Mouse (Mus musculus) C2C12 (cell line): ENCODE measurements around the gene 4933416C03Rik. TPM values are rescaled to one million over a fixed set of nuclear protein-coding genes. Genes with fewer than 3 reads are reported as not detected.

Experiments used
- H3K27me3 ChIP-seq: one replicate; pipeline ENCODE4 v1.6.1; 2011; ENCODE audit not compliant: control insufficient read depth, insufficient read depth, insufficient read length
- H3K36me3 ChIP-seq: one replicate; pipeline ENCODE4 v1.6.1; 2011; ENCODE audit not compliant: control insufficient read depth, insufficient read depth
- H3K4me3 ChIP-seq: one replicate; pipeline ENCODE4 v1.5.1; 2011; ENCODE audit warnings: mild to moderate bottlenecking, control low read depth; ENCODE audit not compliant: poor library complexity, insufficient read depth, severe bottlenecking
- H3K79me2 ChIP-seq: one replicate; pipeline ENCODE4 v1.6.1; 2011; ENCODE audit not compliant: control insufficient read depth, insufficient read depth
- H3K79me3 ChIP-seq: one replicate; pipeline ENCODE4 v1.6.1; 2011; ENCODE audit warnings: low read depth, control low read depth
- H3ac ChIP-seq: one replicate; pipeline ENCODE3; 2011; ENCODE audit warnings: low read depth; ENCODE audit not compliant: control insufficient read depth, insufficient read length
- CEBPB ChIP-seq: IDR thresholded peaks from one replicate; pipeline ENCODE4 v1.6.1; 2011; ENCODE audit warnings: low read depth, mild to moderate bottlenecking, control low read depth, moderate library complexity
- CTCF ChIP-seq: IDR thresholded peaks from one replicate; pipeline ENCODE4 v1.5.1; 2011; ENCODE audit not compliant: control insufficient read depth, insufficient read depth, insufficient read length
- FOSL1 ChIP-seq: IDR thresholded peaks from one replicate; pipeline ENCODE4 v1.8.0; 2011; ENCODE audit warnings: mild to moderate bottlenecking, low read length; ENCODE audit not compliant: poor library complexity, insufficient read depth, severe bottlenecking
- MAX ChIP-seq: IDR thresholded peaks from one replicate; pipeline ENCODE4 v1.6.1; 2011; ENCODE audit warnings: mild to moderate bottlenecking, control low read depth
- MYOD1 ChIP-seq: IDR thresholded peaks from one replicate; pipeline ENCODE4 v1.6.1; 2011; ENCODE audit warnings: low read depth; ENCODE audit not compliant: control insufficient read depth, insufficient read length
- MYOG ChIP-seq: IDR thresholded peaks from one replicate; pipeline ENCODE4 v1.6.1; 2011; ENCODE audit not compliant: control insufficient read depth, insufficient read length; ENCODE audit errors: extremely low read depth
- USF1 ChIP-seq: IDR thresholded peaks from one replicate; pipeline ENCODE4 v1.6.1; 2011; ENCODE audit warnings: low read depth, mild to moderate bottlenecking, control low read depth, moderate library complexity
- polyA plus RNA-seq: library from polyadenylated mRNA; unstranded; fragments of >200 nt; fragmentation: generic; extraction: Trizol; gene quantifications from one replicate; pipeline ENCODE4 v1.2.1, GENCODE M21; 2012; ENCODE audit warnings: missing spikeins

The 4933416C03Rik gene
- polyA plus RNA-seq, 1 experiment: not detected

DNA sequence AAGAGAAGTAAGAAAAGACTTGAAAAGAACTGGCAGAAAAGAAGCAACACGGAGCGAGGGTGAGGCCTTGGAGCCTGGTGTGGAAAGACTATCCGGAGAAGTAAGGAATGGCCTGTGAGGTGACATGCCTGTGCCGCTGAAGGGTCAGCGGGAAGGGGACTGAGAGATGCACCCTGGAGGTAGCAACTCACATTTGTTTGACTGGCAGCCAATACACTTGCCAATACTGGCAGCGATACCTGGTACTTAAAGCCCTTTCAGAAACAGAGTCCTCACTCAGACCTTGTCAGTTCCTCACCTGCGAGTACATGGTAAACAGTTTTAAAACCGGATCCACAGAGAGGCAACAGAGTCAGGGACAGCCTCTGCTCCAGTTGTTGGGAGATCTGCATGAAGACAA is 26.5 kb upstream of the 4933416C03Rik start:
- no peaks in the 10 kb centered on the region for H3K79me2 ChIP-seq
- TF ChIP-seq MYOG (no peak), MAX (no peak), FOSL1 (no peak), CTCF (no peak), USF1 (no peak), MYOD1 (no peak), CEBPB (no peak)
- no peaks in the 10 kb centered on the region for H3K36me3 ChIP-seq
- H3K79me3 ChIP-seq: no peaks in the 10 kb centered on the region
- H3K4me3 ChIP-seq: no peak overlapping the region
- no peak overlapping the region for H3ac ChIP-seq
- no peaks in the 10 kb centered on the region for H3K27me3 ChIP-seq

DNA sequence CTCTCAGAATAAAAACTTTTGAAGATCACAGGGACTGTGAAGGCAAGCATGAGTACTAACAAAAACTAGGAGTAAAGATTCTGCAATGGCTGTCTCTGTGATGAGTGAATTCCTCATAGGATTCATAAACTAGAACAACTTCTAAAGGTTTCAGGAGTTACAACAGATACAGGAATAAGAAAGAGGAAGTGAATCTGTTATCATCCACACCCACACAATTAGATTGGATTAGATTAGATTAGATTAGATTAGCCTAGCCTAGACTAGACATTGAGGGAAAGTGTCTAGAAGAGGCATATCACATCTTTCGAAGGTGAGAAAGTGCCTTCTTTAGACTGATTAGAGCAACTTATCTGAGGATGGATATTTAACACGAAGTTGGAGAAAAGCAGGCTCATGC is 21.5 kb upstream of the 4933416C03Rik start:
- H3K36me3 ChIP-seq: no peaks in the 10 kb centered on the region

DNA sequence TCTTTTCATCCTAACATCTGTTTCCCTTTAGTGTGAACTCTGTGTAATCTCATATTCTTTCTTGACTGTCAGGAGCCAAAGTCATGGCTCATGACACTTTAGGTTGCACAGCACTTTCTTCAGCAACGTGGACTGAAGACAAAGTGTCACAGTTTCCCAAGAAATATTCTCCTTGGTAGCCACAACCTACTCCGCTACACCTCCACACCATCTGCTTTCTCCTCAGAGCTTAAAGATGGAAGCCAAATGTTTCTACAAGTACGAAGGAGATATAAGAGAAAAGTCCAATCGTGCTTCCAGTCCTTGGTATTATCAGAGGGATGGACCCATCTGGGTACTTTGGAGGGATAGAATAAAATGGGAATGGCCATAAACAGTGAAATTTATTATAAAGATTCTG is 18.5 kb upstream of the 4933416C03Rik start:
- Histone ChIP-seq H3K79me3 (no peaks in the 10 kb centered on the region), H3ac (no peak overlapping the region), H3K27me3 (no peaks in the 10 kb centered on the region), H3K4me3 (no peak overlapping the region), H3K36me3 (no peaks in the 10 kb centered on the region), H3K79me2 (no peaks in the 10 kb centered on the region)
- TF ChIP-seq CTCF (no peak), USF1 (no peak), MAX (no peak), FOSL1 (no peak), MYOD1 (no peak), CEBPB (no peak), MYOG (no peak)

More for the DNA sequence above, 21.5 kb upstream of the 4933416C03Rik start:
- no peak overlapping the region for H3K4me3 ChIP-seq
- no peaks in the 10 kb centered on the region for H3K27me3 ChIP-seq
- TF ChIP-seq CTCF (no peak), MYOG (no peak), MYOD1 (no peak), MAX (no peak), USF1 (no peak), CEBPB (no peak), FOSL1 (no peak)
- no peaks in the 10 kb centered on the region for H3K79me3 ChIP-seq
- no peaks in the 10 kb centered on the region for H3K79me2 ChIP-seq
- H3ac ChIP-seq: no peak overlapping the region

DNA sequence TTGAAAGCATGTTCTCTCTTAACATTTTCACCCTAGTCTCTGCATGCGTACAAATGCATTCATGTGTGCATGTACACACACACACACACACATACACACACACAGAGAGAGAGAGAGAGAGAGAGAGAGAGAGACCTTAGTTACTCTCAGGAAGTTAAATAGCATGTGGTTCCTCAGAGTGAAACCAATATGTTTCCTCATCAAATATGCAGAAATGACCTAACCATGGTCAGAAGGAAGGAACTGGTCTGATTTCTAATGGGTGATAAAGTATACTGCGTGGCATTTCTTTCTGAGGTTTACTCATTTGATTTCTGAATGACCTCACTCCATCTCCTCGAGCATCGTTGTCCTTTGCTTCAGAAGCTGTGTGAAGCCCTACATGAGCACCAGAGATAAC is 17.5 kb upstream of the 4933416C03Rik start:
- no peak overlapping the region for H3K4me3 ChIP-seq
- H3K27me3 ChIP-seq: no peaks in the 10 kb centered on the region
- no peaks in the 10 kb centered on the region for H3K79me2 ChIP-seq
- H3ac ChIP-seq: no peak overlapping the region
- no peak for TF ChIP-seq CEBPB
- no peak for TF ChIP-seq MYOG
- no peak for TF ChIP-seq MYOD1
- no peak for TF ChIP-seq CTCF
- TF ChIP-seq FOSL1: no peak
- TF ChIP-seq MAX: no peak
- TF ChIP-seq USF1: no peak
- no peaks in the 10 kb centered on the region for H3K36me3 ChIP-seq
- no peaks in the 10 kb centered on the region for H3K79me3 ChIP-seq

DNA sequence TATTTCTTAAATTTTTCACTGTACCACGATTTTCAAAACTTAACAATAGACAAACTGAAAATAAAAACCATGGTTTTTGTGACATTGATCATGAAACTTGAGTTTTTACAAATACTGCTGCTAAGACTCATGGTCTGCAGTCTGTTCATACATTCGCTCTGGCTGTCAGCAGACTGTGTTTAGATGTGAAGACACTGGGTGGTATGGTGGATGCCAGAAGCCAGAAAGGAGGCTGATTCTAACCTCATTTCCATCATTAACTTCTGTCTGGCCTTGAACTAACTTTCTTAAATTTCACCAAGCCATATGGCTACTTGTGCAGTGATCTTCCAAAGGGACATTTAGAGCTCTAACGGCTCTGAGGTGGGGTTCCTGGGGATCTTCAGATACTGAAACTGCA is 16.7 kb upstream of the 4933416C03Rik start:
- no peak for TF ChIP-seq CTCF
- no peak for TF ChIP-seq MAX
- TF ChIP-seq MYOG: no peak
- TF ChIP-seq MYOD1: no peak
- TF ChIP-seq CEBPB: no peak
- TF ChIP-seq USF1: no peak
- no peak for TF ChIP-seq FOSL1
- Histone ChIP-seq H3K27me3 (no peaks in the 10 kb centered on the region), H3K36me3 (no peaks in the 10 kb centered on the region), H3ac (no peak overlapping the region), H3K79me3 (no peaks in the 10 kb centered on the region), H3K79me2 (no peaks in the 10 kb centered on the region), H3K4me3 (no peak overlapping the region)

DNA sequence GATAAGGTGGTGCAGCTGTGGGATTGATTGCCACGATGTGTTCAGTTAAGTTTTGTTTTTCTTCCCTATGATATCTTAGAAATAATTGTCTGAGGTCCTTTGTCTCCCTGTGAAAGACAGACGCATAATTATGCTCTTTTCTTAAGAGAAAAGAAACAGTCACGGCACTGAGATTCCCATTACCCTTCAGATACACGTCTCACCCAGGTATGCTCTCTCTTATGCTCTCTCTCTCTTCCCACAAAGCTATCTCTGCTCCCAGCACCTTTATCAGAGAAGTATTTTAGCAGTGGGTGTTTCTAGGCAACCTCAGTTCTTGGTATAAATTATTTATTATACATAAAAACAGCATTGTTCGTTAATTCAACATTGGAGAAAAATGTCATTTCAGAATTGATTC is 11.6 kb upstream of the 4933416C03Rik start:
- Histone ChIP-seq H3K79me2 (no peaks in the 10 kb centered on the region), H3K27me3 (no peaks in the 10 kb centered on the region), H3ac (no peak overlapping the region), H3K79me3 (no peaks in the 10 kb centered on the region), H3K36me3 (no peaks in the 10 kb centered on the region), H3K4me3 (no peak overlapping the region)
- TF ChIP-seq MYOG (no peak), MAX (no peak), CTCF (no peak), MYOD1 (no peak), FOSL1 (no peak), CEBPB (no peak)
